Mouse (Mus musculus): ENCODE measurements around the gene Cntnap1.

GRCm38 (mm10) chr11:101181961-101182360 lies 11.6 kb downstream of the Cntnap1 start:
- TF ChIP-seq ZC3H11A (IDR thresholded peaks at IDR 0.05; ENCODE audit: borderline replicate concordance, low read depth, low read length) (no peak), ZNF384 (IDR thresholded peaks at IDR 0.05; ENCODE audit: low read depth, low read length) (no peak), MAFK (IDR thresholded peaks at IDR 0.05; ENCODE audit: insufficient read depth, low read depth, low read length) (no peak)
